Mouse (Mus musculus) limb, embryonic 15.5 days (tissue): ENCODE measurements around the gene Meioc. TPM values are rescaled to one million over a fixed set of nuclear protein-coding genes. Genes with fewer than 3 reads are reported as not detected.

Experiments
- ATAC-seq: fragments of 200-750 bp; cut with Nextera tagmentation; 2 replicates; pipeline ENCODE4 v1.8.0; 2017; ENCODE audit warnings: low read depth, moderate TSS enrichment; ENCODE audit not compliant: insufficient number of reproducible peaks, low FRiP score, low TSS enrichment
- H3K27ac ChIP-seq: fragments of 300-500 bp; sonication (generic); 2 replicates; pipeline ENCODE4 v1.5.1; 2015; ENCODE audit warnings: moderate library complexity, mild to moderate bottlenecking, inconsistent platforms
- H3K27me3 ChIP-seq: fragments of 300-500 bp; sonication (generic); 2 replicates; pipeline ENCODE4 v1.6.1; 2015; ENCODE audit warnings: inconsistent platforms
- H3K36me3 ChIP-seq: fragments of 300-500 bp; sonication (generic); 2 replicates; pipeline ENCODE4 v1.6.1; 2015; ENCODE audit warnings: inconsistent platforms
- H3K4me1 ChIP-seq: fragments of 300-500 bp; sonication (generic); 2 replicates; pipeline ENCODE4 v1.6.1; 2015; ENCODE audit warnings: inconsistent platforms
- H3K4me2 ChIP-seq: fragments of 300-500 bp; sonication (generic); 2 replicates; pipeline ENCODE4 v1.6.1; 2015; ENCODE audit warnings: mild to moderate bottlenecking, inconsistent platforms
- H3K4me3 ChIP-seq: fragments of 300-500 bp; sonication (generic); 2 replicates; pipeline ENCODE4 v1.5.1; 2015; ENCODE audit warnings: mild to moderate bottlenecking, inconsistent platforms
- H3K9ac ChIP-seq: fragments of 300-500 bp; sonication (generic); 2 replicates; pipeline ENCODE4 v1.6.1; 2015; ENCODE audit warnings: inconsistent platforms
- H3K9me3 ChIP-seq: fragments of 300-500 bp; sonication (generic); 2 replicates; pipeline ENCODE4 v1.6.1; 2016; ENCODE audit warnings: inconsistent platforms
- WGBS: fragments of 180-500 bp; shearing (Covaris S2); methylation state at CpG from one replicate; pipeline ENCODE4 v1.1.7; 2015; 5-methylcytosine and 5-hydroxymethylcytosine counted together
- polyA plus RNA-seq: library from polyadenylated mRNA; unstranded; fragments of >200 nt; fragmentation: Nextera tagmentation; extraction: Ambion mirVana; gene quantifications from 2 replicates; pipeline ENCODE4 v1.2.1, GENCODE M21; 2015

Meioc gene
- 0.81 and 0.90 TPM in 2 replicates for polyA plus RNA-seq

GRCm38 (mm10) chr11:102663416-102663815, at the start of gene Meioc:
Meioc (plus strand) TSS chr11:102663716.
- H3K27ac ChIP-seq = no peak within 1 kb of the TSS
- no peak for ATAC-seq
- no peaks in the 10 kb centered on the region; the same call in 1 of the 2 replicates for H3K9me3 ChIP-seq
- no peak within 1 kb of the TSS for H3K9ac ChIP-seq
- H3K4me1 ChIP-seq = peaks cover 8% of the 10 kb centered on the region; the same call in 1 of the 2 replicates
- H3K27me3 ChIP-seq = peaks cover 22% of the 10 kb centered on the region
- 50% methylated on average over 3 of the region's 3 CpGs for WGBS
- no peak within 1 kb of the TSS for H3K4me2 ChIP-seq
- H3K4me3 ChIP-seq = no peak within 1 kb of the TSS
- no peaks in the 10 kb centered on the region for H3K36me3 ChIP-seq

- Histone ChIP-seq H3K4me1 (peaks cover 16% of the 10 kb centered on the region), H3K9ac (no peak overlapping the region), H3K27me3 (no peaks in the 10 kb centered on the region), H3K4me3 (no peak overlapping the region), H3K36me3 (no peaks in the 10 kb centered on the region), H3K4me2 (no peak overlapping the region), H3K9me3 (peaks cover 6% of the 10 kb centered on the region; the same call in 1 of the 2 replicates), H3K27ac (no peak overlapping the region)
- ATAC-seq = no peak
- 69% methylated on average over 2 of the region's 2 CpGs for WGBS
Measured at GRCm38 (mm10) chr11:102619449-102619848, 44.1 kb upstream of the Meioc start.

- Histone ChIP-seq H3K27ac (peak overlapping the region; percentile 93), H3K9ac (no peak overlapping the region), H3K4me2 (peak overlapping the region; percentile 40), H3K4me1 (peaks cover 37% of the 10 kb centered on the region), H3K9me3 (peaks cover 6% of the 10 kb centered on the region; the same call in 1 of the 2 replicates), H3K36me3 (no peaks in the 10 kb centered on the region), H3K4me3 (peak overlapping the region; percentile 29), H3K27me3 (no peaks in the 10 kb centered on the region)
- peak; percentile 94 for ATAC-seq
- 6% methylated on average over 17 of the region's 17 CpGs for WGBS
Measured at GRCm38 (mm10) chr11:102623876-102624789, 39.4 kb upstream of the Meioc start.

GRCm38 (mm10) chr11:102624888-102625407, 38.6 kb upstream of the Meioc start:
- Histone ChIP-seq H3K4me3 (0 out of 2 replicates have a peak overlapping the region, but pooled peaks have one; percentile 1), H3K9me3 (no peaks in the 10 kb centered on the region), H3K27ac (peak overlapping the region; percentile 93), H3K27me3 (no peaks in the 10 kb centered on the region), H3K4me1 (peaks cover 37% of the 10 kb centered on the region), H3K9ac (no peak overlapping the region), H3K4me2 (peak overlapping the region; percentile 40; the same call in 1 of the 2 replicates), H3K36me3 (no peaks in the 10 kb centered on the region)
- peak; percentile 28 for ATAC-seq
- WGBS = 25% methylated on average over 14 of the region's 14 CpGs

- WGBS = 76% methylated on average over 9 of the region's 9 CpGs
- Histone ChIP-seq H3K27me3 (no peaks in the 10 kb centered on the region), H3K4me1 (peaks cover 57% of the 10 kb centered on the region), H3K4me2 (no peak overlapping the region), H3K27ac (0 out of 2 replicates have a peak overlapping the region, but pooled peaks have one; percentile 38), H3K9me3 (no peaks in the 10 kb centered on the region), H3K9ac (no peak overlapping the region), H3K4me3 (no peak overlapping the region), H3K36me3 (no peaks in the 10 kb centered on the region)
- ATAC-seq = no peak
Measured at GRCm38 (mm10) chr11:102627171-102627931, 36.2 kb upstream of the Meioc start.

GRCm38 (mm10) chr11:102628529-102628928, 35.0 kb upstream of the Meioc start:
- H3K4me1 ChIP-seq = peaks cover 61% of the 10 kb centered on the region
- no peak overlapping the region for H3K9ac ChIP-seq
- no peak overlapping the region for H3K4me3 ChIP-seq
- WGBS = 69% methylated on average over 9 of the region's 9 CpGs
- H3K9me3 ChIP-seq = no peaks in the 10 kb centered on the region
- H3K27me3 ChIP-seq = no peaks in the 10 kb centered on the region
- no peak for ATAC-seq
- no peak overlapping the region for H3K4me2 ChIP-seq
- H3K27ac ChIP-seq = no peak overlapping the region
- H3K36me3 ChIP-seq = no peaks in the 10 kb centered on the region

- H3K36me3 ChIP-seq = no peaks in the 10 kb centered on the region
- ATAC-seq = no peak
- no peak overlapping the region for H3K9ac ChIP-seq
- H3K4me3 ChIP-seq = no peak overlapping the region
- 62% methylated on average over 8 of the region's 8 CpGs for WGBS
- H3K4me1 ChIP-seq = peaks cover 53% of the 10 kb centered on the region
- no peak overlapping the region for H3K4me2 ChIP-seq
- no peaks in the 10 kb centered on the region for H3K27me3 ChIP-seq
- H3K27ac ChIP-seq = no peak overlapping the region
- H3K9me3 ChIP-seq = no peaks in the 10 kb centered on the region
Measured at GRCm38 (mm10) chr11:102629375-102629774, 34.1 kb upstream of the Meioc start.

- H3K9me3 ChIP-seq = no peaks in the 10 kb centered on the region
- ATAC-seq = no peak
- no peak overlapping the region for H3K4me3 ChIP-seq
- H3K36me3 ChIP-seq = no peaks in the 10 kb centered on the region
- no peak overlapping the region for H3K9ac ChIP-seq
- H3K27ac ChIP-seq = peak overlapping the region; percentile 33; the same call in 1 of the 2 replicates
- 30% methylated on average over 7 of the region's 7 CpGs for WGBS
- H3K4me1 ChIP-seq = peaks cover 40% of the 10 kb centered on the region
- no peak overlapping the region for H3K4me2 ChIP-seq
- no peaks in the 10 kb centered on the region for H3K27me3 ChIP-seq
Measured at GRCm38 (mm10) chr11:102630731-102631130, 32.8 kb upstream of the Meioc start.

- no peak for ATAC-seq
- H3K4me1 ChIP-seq = peaks cover 40% of the 10 kb centered on the region
Measured at GRCm38 (mm10) chr11:102631203-102631602, 32.3 kb upstream of the Meioc start.

GRCm38 (mm10) chr11:102632725-102633124, 30.8 kb upstream of the Meioc start:
- Histone ChIP-seq H3K4me2 (peak overlapping the region; percentile 24; the same call in 1 of the 2 replicates), H3K27ac (peak overlapping the region; percentile 72; the same call in 1 of the 2 replicates), H3K4me3 (peak overlapping the region; percentile 13; the same call in 1 of the 2 replicates), H3K9ac (no peak overlapping the region), H3K9me3 (no peaks in the 10 kb centered on the region), H3K4me1 (peaks cover 47% of the 10 kb centered on the region), H3K36me3 (no peaks in the 10 kb centered on the region), H3K27me3 (no peaks in the 10 kb centered on the region)
- no peak for ATAC-seq
- WGBS = 8% methylated on average over 10 of the region's 13 CpGs

More at GRCm38 (mm10) chr11:102631203-102631602, 32.3 kb upstream of the Meioc start:
- H3K36me3 ChIP-seq = no peaks in the 10 kb centered on the region
- no peak overlapping the region for H3K4me3 ChIP-seq
- no peak overlapping the region for H3K4me2 ChIP-seq
- 27% methylated on average over 5 of the region's 5 CpGs for WGBS
- no peaks in the 10 kb centered on the region for H3K9me3 ChIP-seq
- H3K9ac ChIP-seq = no peak overlapping the region
- H3K27me3 ChIP-seq = no peaks in the 10 kb centered on the region
- H3K27ac ChIP-seq = peak overlapping the region; percentile 33

GRCm38 (mm10) chr11:102633379-102633778, 30.1 kb upstream of the Meioc start:
- peak overlapping the region; percentile 13; the same call in 1 of the 2 replicates for H3K4me3 ChIP-seq
- peak overlapping the region; percentile 24; the same call in 1 of the 2 replicates for H3K4me2 ChIP-seq
- no peaks in the 10 kb centered on the region for H3K9me3 ChIP-seq
- H3K27me3 ChIP-seq = no peaks in the 10 kb centered on the region
- no peak; the same call in 1 of the 2 replicates for ATAC-seq
- no peak overlapping the region for H3K9ac ChIP-seq
- H3K27ac ChIP-seq = peak overlapping the region; percentile 72
- H3K36me3 ChIP-seq = no peaks in the 10 kb centered on the region
- H3K4me1 ChIP-seq = peaks cover 54% of the 10 kb centered on the region
- WGBS = 17% methylated on average over 9 of the region's 9 CpGs
